In the genomic region with DNA sequence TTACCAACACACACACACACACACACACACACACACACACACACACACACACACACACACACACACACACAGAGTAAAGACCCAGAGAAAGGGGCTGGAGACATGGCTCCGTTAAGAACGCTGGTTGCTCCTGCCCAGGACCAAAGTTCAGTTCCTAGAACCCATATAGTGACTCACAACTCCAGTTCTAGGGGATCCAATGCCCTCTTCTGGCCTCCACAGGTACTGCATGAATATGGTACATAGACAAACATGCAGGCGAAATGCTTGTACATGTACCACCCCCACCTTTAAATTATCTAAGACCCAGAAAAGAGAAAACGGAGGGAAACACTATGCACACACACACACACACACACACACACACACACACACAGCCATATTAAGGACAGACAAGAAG, we compare ENCODE assay signal across 12 mouse cellular contexts. TPM values are rescaled to one million over a fixed set of nuclear protein-coding genes. Genes with fewer than 3 reads are reported as not detected.
A peak's percentile ranks its signal among the peaks of the same experiment; 100 is the strongest.
DNase-seq lines count a peak whose midpoint lies in the region; TF ChIP-seq lines count a peak whose summit lies in the region.
"Had no signal": no experiment of that assay in that cellular context is flagged by ENCODE, and none has a peak within 500 bp of the region (broad histone marks: within the 10 kb centered on the region; RNA-seq: fewer than 3 reads in every experiment).

No protein-coding gene starts in this region.

- intact Hi-C loops in heart, postnatal 25 days (cut with DNase I) = no loop called here

- DNase-seq in kidney, postnatal 10 days = peak; percentile 10
- DNase-seq in kidney, postnatal 4 days = no peak
- DNase-seq in 3T3-L1 (ENCODE audit: low read depth, low spot score) = peak; percentile 6
- DNase-seq in CD4-positive helper T cell, adult 2 months (ENCODE audit: low read depth, low spot score) = peak; percentile 27
- DNase-seq in brain, embryonic 14.5 days (ENCODE audit: low read depth) = no peak
- DNase-seq in adrenal gland, adult 8-10 months = no peak
- no peak for DNase-seq in heart, adult 11 months
- no peak for DNase-seq in heart, postnatal 25 days (ENCODE audit: low spot score)
- DNase-seq: cerebellum, postnatal 10 days; gastrocnemius, postnatal 36 days; midbrain, embryonic 14.5 days; right cerebral cortex, adult 18-20 months had no signal

- no peak for TF ChIP-seq POLR2A in brain, embryonic 14.5 days (IDR thresholded peaks at IDR 0.05; ENCODE audit: borderline replicate concordance, extremely low read depth, insufficient read depth, insufficient read length, poor library complexity, severe bottlenecking)

- TF ChIP-seq CTCF in brain, embryonic 14.5 days (IDR thresholded peaks at IDR 0.05; ENCODE audit: borderline replicate concordance, extremely low read depth, insufficient read depth, insufficient read length) = peak; percentile 25; the same call in 1 of the 2 replicates

RNA-seq across cellular contexts. Expression of gene Card11, which starts 43.3 kb away (rescaled TPM):
- 0.06 and 0.16 TPM in 2 replicates for polyA plus RNA-seq in brain, embryonic 14.5 days (2012; rRNA removed)
- total RNA-seq in adrenal gland, adult 8-10 months (2022) = 1 to 10 TPM in 1 of 4 experiments, under 1 TPM in 3; 0.49 to 1.3 (median 0.85) TPM
- under 1 TPM; 0.31 to 0.36 TPM for total RNA-seq in heart, postnatal 25 days (2021)

Comparison
In these comparisons a context has a peak if more than half of its experiments do, and no peak if none do; other contexts are left out.
1. DNase-seq: peak in kidney, postnatal 10 days (single experiment), 3T3-L1 (single experiment) and CD4-positive helper T cell, adult 2 months (single experiment); none in kidney, postnatal 4 days (0 of 2), brain, embryonic 14.5 days (single experiment), adrenal gland, adult 8-10 months (single experiment), heart, adult 11 months (single experiment) and heart, postnatal 25 days (single experiment).